Mouse (Mus musculus) cerebellum, adult 2 months (tissue): Measurements from ENCODE around the gene Tmem215.

ENCODE experiments used
- CTCF ChIP-seq: fragments of 200-500 bp; IDR thresholded peaks from 2 replicates; pipeline ENCODE4 v1.5.1; 2011; ENCODE audit warnings: low read depth, mild to moderate bottlenecking, control low read depth, low read length, moderate library complexity, borderline replicate concordance; ENCODE audit not compliant: insufficient read depth
- POLR2A ChIP-seq: fragments of 200-500 bp; IDR thresholded peaks from 2 replicates; pipeline ENCODE4 v1.6.1; 2011; ENCODE audit warnings: low read length, control low read depth, borderline replicate concordance; ENCODE audit not compliant: insufficient read depth

GRCm38 (mm10) chr4:40434388-40434787, 37.6 kb upstream of the Tmem215 start:
- TF ChIP-seq POLR2A (no peak), CTCF (no peak)
